Mouse (Mus musculus): ENCODE measurements around the gene Otof.

GRCm38 (mm10) chr5:30353605-30354004 lies 108.1 kb downstream of the Otof start:
- TF ChIP-seq CTCF (conservative IDR thresholded peaks at IDR 0.05; ENCODE audit: low read length), result no peak
- TF ChIP-seq NANOG (IDR thresholded peaks at IDR 0.05; ENCODE audit: borderline replicate concordance, low read length), result no peak
- TF ChIP-seq POU5F1 (IDR thresholded peaks at IDR 0.05; ENCODE audit: borderline replicate concordance, low read length), result no peak
